Mouse (Mus musculus): ENCODE results near the gene Atxn1. TPM values are rescaled to one million over a fixed set of nuclear protein-coding genes. Genes with fewer than 3 reads are reported as not detected.

Atxn1 gene
- polyA plus RNA-seq, 1 experiment from 2014 or later, result 10.4 TPM

- Histone ChIP-seq H3K4me3 (ENCODE audit: low read depth, low read length) (no peak overlapping the region), H3K4me2 (ENCODE audit: low read length) (no peak overlapping the region), H3K4me1 (ENCODE audit: control insufficient read depth, insufficient read depth, low read length) (no peaks in the 10 kb centered on the region; the same call in 1 of the 2 replicates), H3K27ac (ENCODE audit: low read length) (no peak overlapping the region), H3K9ac (ENCODE audit: low read depth, low read length) (no peak overlapping the region), H3K36me3 (ENCODE audit: control insufficient read depth, insufficient read depth, low read length) (no peaks in the 10 kb centered on the region), H3K27me3 (ENCODE audit: control insufficient read depth, insufficient read depth, low read depth, low read length) (no peaks in the 10 kb centered on the region), H3K9me3 (replicated peaks; ENCODE audit: control insufficient read depth, low read length, poor library complexity, severe bottlenecking) (no peaks in the 10 kb centered on the region)
- WGBS, result 63% methylated on average over 3 of the region's 3 CpGs
- ATAC-seq, result no peak
Observed at GRCm38 (mm10) chr13:45914117-45914516, 50.7 kb downstream of the Atxn1 start.

GRCm38 (mm10) chr13:45911848-45912247, 53.0 kb downstream of the Atxn1 start:
- 64% methylated on average over 7 of the region's 7 CpGs for WGBS
- Histone ChIP-seq H3K9me3 (replicated peaks; ENCODE audit: control insufficient read depth, low read length, poor library complexity, severe bottlenecking) (no peaks in the 10 kb centered on the region), H3K27ac (ENCODE audit: low read length) (no peak overlapping the region), H3K27me3 (ENCODE audit: control insufficient read depth, insufficient read depth, low read depth, low read length) (no peaks in the 10 kb centered on the region), H3K36me3 (ENCODE audit: control insufficient read depth, insufficient read depth, low read length) (no peaks in the 10 kb centered on the region), H3K9ac (ENCODE audit: low read depth, low read length) (no peak overlapping the region), H3K4me3 (ENCODE audit: low read depth, low read length) (no peak overlapping the region), H3K4me1 (ENCODE audit: control insufficient read depth, insufficient read depth, low read length) (peaks cover 7% of the 10 kb centered on the region; the same call in 1 of the 2 replicates), H3K4me2 (ENCODE audit: low read length) (no peak overlapping the region)
- ATAC-seq, result no peak

GRCm38 (mm10) chr13:45911069-45911468, 53.7 kb downstream of the Atxn1 start:
- ATAC-seq, result no peak
- no peak overlapping the region for H3K4me3 ChIP-seq (ENCODE audit: low read depth, low read length)
- no peak overlapping the region for H3K4me2 ChIP-seq (ENCODE audit: low read length)
- H3K27me3 ChIP-seq (ENCODE audit: control insufficient read depth, insufficient read depth, low read depth, low read length), result no peaks in the 10 kb centered on the region
- H3K36me3 ChIP-seq (ENCODE audit: control insufficient read depth, insufficient read depth, low read length), result no peaks in the 10 kb centered on the region
- H3K9ac ChIP-seq (ENCODE audit: low read depth, low read length), result no peak overlapping the region
- H3K4me1 ChIP-seq (ENCODE audit: control insufficient read depth, insufficient read depth, low read length), result peaks cover 10% of the 10 kb centered on the region; the same call in 1 of the 2 replicates
- WGBS, result 92% methylated on average over 5 of the region's 5 CpGs
- no peaks in the 10 kb centered on the region for H3K9me3 ChIP-seq (replicated peaks; ENCODE audit: control insufficient read depth, low read length, poor library complexity, severe bottlenecking)
- H3K27ac ChIP-seq (ENCODE audit: low read length), result no peak overlapping the region

- Histone ChIP-seq H3K9me3 (replicated peaks; ENCODE audit: control insufficient read depth, low read length, poor library complexity, severe bottlenecking) (no peaks in the 10 kb centered on the region), H3K4me3 (ENCODE audit: low read depth, low read length) (no peak overlapping the region), H3K9ac (ENCODE audit: low read depth, low read length) (no peak overlapping the region), H3K4me1 (ENCODE audit: control insufficient read depth, insufficient read depth, low read length) (peaks cover 10% of the 10 kb centered on the region; the same call in 1 of the 2 replicates), H3K27me3 (ENCODE audit: control insufficient read depth, insufficient read depth, low read depth, low read length) (no peaks in the 10 kb centered on the region), H3K36me3 (ENCODE audit: control insufficient read depth, insufficient read depth, low read length) (no peaks in the 10 kb centered on the region), H3K4me2 (ENCODE audit: low read length) (no peak overlapping the region), H3K27ac (ENCODE audit: low read length) (no peak overlapping the region)
- ATAC-seq, result no peak
- WGBS, result 88% methylated on average over 7 of the region's 7 CpGs
Observed at GRCm38 (mm10) chr13:45910348-45910747, 54.5 kb downstream of the Atxn1 start.

GRCm38 (mm10) chr13:45907181-45907691, 57.6 kb downstream of the Atxn1 start:
- peak; percentile 66; the same call in 1 of the 2 replicates for ATAC-seq
- H3K9me3 ChIP-seq (replicated peaks; ENCODE audit: control insufficient read depth, low read length, poor library complexity, severe bottlenecking), result no peaks in the 10 kb centered on the region
- whole genome bisulfite sequencing, result 76% methylated on average over 6 of the region's 6 CpGs

GRCm38 (mm10) chr13:45906438-45907166, 58.2 kb downstream of the Atxn1 start:
- Histone ChIP-seq H3K4me2 (ENCODE audit: low read length) (no peak overlapping the region), H3K27ac (ENCODE audit: low read length) (no peak overlapping the region), H3K9me3 (replicated peaks; ENCODE audit: control insufficient read depth, low read length, poor library complexity, severe bottlenecking) (no peaks in the 10 kb centered on the region), H3K9ac (ENCODE audit: low read depth, low read length) (no peak overlapping the region), H3K27me3 (ENCODE audit: control insufficient read depth, insufficient read depth, low read depth, low read length) (no peaks in the 10 kb centered on the region), H3K36me3 (ENCODE audit: control insufficient read depth, insufficient read depth, low read length) (0 out of 2 replicates have a peak, but pooled peaks cover 2% of the 10 kb centered on the region), H3K4me3 (ENCODE audit: low read depth, low read length) (no peak overlapping the region), H3K4me1 (ENCODE audit: control insufficient read depth, insufficient read depth, low read length) (peaks cover 12% of the 10 kb centered on the region; the same call in 1 of the 2 replicates)
- WGBS, result 56% methylated on average over 10 of the region's 10 CpGs
- no peak for ATAC-seq

More at GRCm38 (mm10) chr13:45907181-45907691, 57.6 kb downstream of the Atxn1 start:
- H3K4me3 ChIP-seq (ENCODE audit: low read depth, low read length), result no peak overlapping the region
- H3K9ac ChIP-seq (ENCODE audit: low read depth, low read length), result no peak overlapping the region
- H3K4me1 ChIP-seq (ENCODE audit: control insufficient read depth, insufficient read depth, low read length), result peaks cover 12% of the 10 kb centered on the region; the same call in 1 of the 2 replicates
- H3K27ac ChIP-seq (ENCODE audit: low read length), result no peak overlapping the region
- H3K27me3 ChIP-seq (ENCODE audit: control insufficient read depth, insufficient read depth, low read depth, low read length), result no peaks in the 10 kb centered on the region
- no peaks in the 10 kb centered on the region for H3K36me3 ChIP-seq (ENCODE audit: control insufficient read depth, insufficient read depth, low read length)
- no peak overlapping the region for H3K4me2 ChIP-seq (ENCODE audit: low read length)

GRCm38 (mm10) chr13:45904955-45905354, 59.9 kb downstream of the Atxn1 start:
- H3K27ac ChIP-seq (ENCODE audit: low read length), result no peak overlapping the region
- no peak overlapping the region for H3K4me3 ChIP-seq (ENCODE audit: low read depth, low read length)
- H3K36me3 ChIP-seq (ENCODE audit: control insufficient read depth, insufficient read depth, low read length), result 0 out of 2 replicates have a peak, but pooled peaks cover 2% of the 10 kb centered on the region
- no peaks in the 10 kb centered on the region for H3K9me3 ChIP-seq (replicated peaks; ENCODE audit: control insufficient read depth, low read length, poor library complexity, severe bottlenecking)
- peaks cover 12% of the 10 kb centered on the region; the same call in 1 of the 2 replicates for H3K4me1 ChIP-seq (ENCODE audit: control insufficient read depth, insufficient read depth, low read length)
- no peak overlapping the region for H3K4me2 ChIP-seq (ENCODE audit: low read length)
- ATAC-seq, result peak; percentile 38; the same call in 1 of the 2 replicates
- H3K9ac ChIP-seq (ENCODE audit: low read depth, low read length), result no peak overlapping the region
- no peaks in the 10 kb centered on the region for H3K27me3 ChIP-seq (ENCODE audit: control insufficient read depth, insufficient read depth, low read depth, low read length)
- 57% methylated on average over 4 of the region's 4 CpGs for WGBS

GRCm38 (mm10) chr13:45904456-45904855, 60.4 kb downstream of the Atxn1 start:
- no peak overlapping the region for H3K9ac ChIP-seq (ENCODE audit: low read depth, low read length)

More at GRCm38 (mm10) chr13:45904456-45904855, 60.4 kb downstream of the Atxn1 start:
- Histone ChIP-seq H3K36me3 (ENCODE audit: control insufficient read depth, insufficient read depth, low read length) (0 out of 2 replicates have a peak, but pooled peaks cover 2% of the 10 kb centered on the region), H3K27ac (ENCODE audit: low read length) (peak overlapping the region; percentile 46; the same call in 1 of the 2 replicates), H3K4me3 (ENCODE audit: low read depth, low read length) (no peak overlapping the region), H3K27me3 (ENCODE audit: control insufficient read depth, insufficient read depth, low read depth, low read length) (no peaks in the 10 kb centered on the region), H3K4me1 (ENCODE audit: control insufficient read depth, insufficient read depth, low read length) (peaks cover 12% of the 10 kb centered on the region; the same call in 1 of the 2 replicates), H3K9me3 (replicated peaks; ENCODE audit: control insufficient read depth, low read length, poor library complexity, severe bottlenecking) (no peaks in the 10 kb centered on the region), H3K4me2 (ENCODE audit: low read length) (no peak overlapping the region)
- whole genome bisulfite sequencing, result 71% methylated on average over 4 of the region's 4 CpGs
- 0 out of 2 replicates have a peak, but pooled peaks have one; percentile 20 for ATAC-seq
